Mouse (Mus musculus) limb, embryonic 14.5 days (tissue): ENCODE results near the gene Dusp3. TPM values are rescaled to one million over a fixed set of nuclear protein-coding genes. Genes with fewer than 3 reads are reported as not detected.

ENCODE experiments used
- ATAC-seq: fragments of 200-750 bp; cut with Nextera tagmentation; 2 replicates; pipeline ENCODE4 v1.8.0; 2017; ENCODE audit warnings: low read depth, moderate number of reproducible peaks, moderate TSS enrichment; ENCODE audit not compliant: low FRiP score
- DNase-seq: peaks from one replicate; pipeline ENCODE4 v3.0.0-alpha.2; 2015; ENCODE audit warnings: low spot score
- H3K27ac ChIP-seq: fragments of 300-500 bp; sonication (generic); replicated peaks from 2 replicates; pipeline ENCODE4 v1.5.1; 2014; ENCODE audit warnings: low read depth, mild to moderate bottlenecking, low read length, moderate library complexity, mixed read lengths
- H3K27me3 ChIP-seq: fragments of 300-500 bp; sonication (generic); 2 replicates; pipeline ENCODE4 v1.6.1; 2014; ENCODE audit warnings: low read length, mixed read lengths; ENCODE audit not compliant: control insufficient read depth, insufficient read depth
- H3K36me3 ChIP-seq: fragments of 300-500 bp; sonication (generic); 2 replicates; pipeline ENCODE4 v1.6.1; 2014; ENCODE audit warnings: mild to moderate bottlenecking, low read length, moderate library complexity, mixed read lengths; ENCODE audit not compliant: control insufficient read depth, insufficient read depth
- H3K4me1 ChIP-seq: fragments of 300-500 bp; sonication (generic); 2 replicates; pipeline ENCODE4 v1.6.1; 2014; ENCODE audit warnings: antibody characterized with exemption, low read length, mixed read lengths; ENCODE audit not compliant: control insufficient read depth, insufficient read depth
- H3K4me2 ChIP-seq: fragments of 300-500 bp; sonication (generic); replicated peaks from 2 replicates; pipeline ENCODE4 v1.6.1; 2014; ENCODE audit warnings: low read depth, mild to moderate bottlenecking, low read length, moderate library complexity; ENCODE audit not compliant: severe bottlenecking
- H3K4me3 ChIP-seq: fragments of 300-500 bp; sonication (generic); replicated peaks from 2 replicates; pipeline ENCODE4 v1.5.1; 2014; ENCODE audit warnings: low read length
- H3K9ac ChIP-seq: fragments of 300-500 bp; sonication (generic); 2 replicates; pipeline ENCODE4 v1.6.1; 2014; ENCODE audit warnings: mild to moderate bottlenecking, low read depth, low read length, moderate library complexity; ENCODE audit not compliant: severe bottlenecking
- H3K9me3 ChIP-seq: fragments of 300-500 bp; sonication (generic); 2 replicates; pipeline ENCODE4 v1.6.1; 2016; ENCODE audit warnings: low read length; ENCODE audit not compliant: control insufficient read depth
- POLR2A ChIP-seq: fragments of 200-500 bp; IDR thresholded peaks from 2 replicates; pipeline ENCODE4 v1.8.0; 2012; ENCODE audit warnings: inconsistent platforms, mild to moderate bottlenecking, moderate library complexity, borderline replicate concordance; ENCODE audit not compliant: insufficient read depth, insufficient read length; ENCODE audit errors: extremely low read depth
- WGBS: fragments of 180-500 bp; shearing (Covaris S2); extraction: QIAGEN DNeasy Blood & Tissue Kit; methylation state at CpG from one replicate; pipeline ENCODE4 v1.1.7; 2014; 5-methylcytosine and 5-hydroxymethylcytosine counted together
- polyA plus RNA-seq, 2 experiments: library from polyadenylated mRNA; depleted of rRNA in 1 of 2; stranded (reverse) in 1 of 2; unstranded in 1 of 2; fragments of >200 nt; fragmentation: Nextera tagmentation in 1 of 2; extraction: Ambion mirVana in 1 of 2; gene quantifications; 2 replicates each; pipeline versions ENCODE4 v1.2.1 to v1.2.3; 2012 to 2014

Gene Dusp3
- polyA plus RNA-seq, 2 experiments, result 20.1 to 23.6 TPM

DNA sequence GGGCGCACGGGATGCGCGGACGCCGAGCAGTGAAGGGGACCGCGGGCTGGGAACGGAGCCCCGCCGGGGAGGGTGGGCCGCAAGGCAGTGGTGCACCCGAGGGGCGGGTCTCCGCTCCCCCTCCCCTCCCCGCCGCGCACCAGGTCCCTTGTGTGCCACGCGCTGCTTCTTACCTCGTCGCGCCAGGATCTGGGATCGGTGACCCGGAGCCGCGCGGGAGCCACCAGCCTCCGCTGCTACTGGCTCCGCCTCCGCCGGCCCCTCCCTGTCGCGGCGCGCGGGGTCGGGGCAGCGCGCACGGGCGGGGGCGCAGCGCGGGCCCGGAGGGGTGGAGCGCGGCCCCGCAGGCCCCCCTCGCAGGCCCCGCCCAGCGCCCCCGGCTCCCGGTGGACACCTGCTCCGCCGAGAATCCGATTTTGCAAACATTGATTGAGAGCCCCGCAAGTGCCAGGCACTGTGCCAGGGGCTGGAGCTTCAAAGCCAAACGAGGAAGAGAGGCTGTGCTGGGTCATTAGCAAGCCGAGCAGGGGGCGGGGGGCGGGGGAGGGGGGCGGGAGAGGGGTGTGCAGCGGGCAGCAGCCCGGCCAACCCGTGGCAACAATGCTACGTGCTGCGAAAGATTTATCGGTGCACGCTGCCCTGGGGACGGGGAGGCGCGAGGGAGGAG, 40.0 kb upstream of the Dusp3 start:
- ATAC-seq, result peak; percentile 88
- TF ChIP-seq POLR2A, result 0 out of 2 replicates have a peak, but pooled peaks have one; percentile 48
- Histone ChIP-seq H3K4me3 (peak overlapping the region; percentile 68), H3K9ac (peak overlapping the region; percentile 68), H3K9me3 (no peaks in the 10 kb centered on the region), H3K4me2 (peak overlapping the region; percentile 88), H3K27me3 (no peaks in the 10 kb centered on the region), H3K27ac (0 out of 2 replicates have a peak overlapping the region, but pooled peaks have one; percentile 43), H3K36me3 (peaks cover 4% of the 10 kb centered on the region; the same call in 1 of the 2 replicates), H3K4me1 (peaks cover 10% of the 10 kb centered on the region)
- DNase-seq, result peak; percentile 68
- WGBS, result under 1% methylated on average over 36 of the region's 73 CpGs

DNA sequence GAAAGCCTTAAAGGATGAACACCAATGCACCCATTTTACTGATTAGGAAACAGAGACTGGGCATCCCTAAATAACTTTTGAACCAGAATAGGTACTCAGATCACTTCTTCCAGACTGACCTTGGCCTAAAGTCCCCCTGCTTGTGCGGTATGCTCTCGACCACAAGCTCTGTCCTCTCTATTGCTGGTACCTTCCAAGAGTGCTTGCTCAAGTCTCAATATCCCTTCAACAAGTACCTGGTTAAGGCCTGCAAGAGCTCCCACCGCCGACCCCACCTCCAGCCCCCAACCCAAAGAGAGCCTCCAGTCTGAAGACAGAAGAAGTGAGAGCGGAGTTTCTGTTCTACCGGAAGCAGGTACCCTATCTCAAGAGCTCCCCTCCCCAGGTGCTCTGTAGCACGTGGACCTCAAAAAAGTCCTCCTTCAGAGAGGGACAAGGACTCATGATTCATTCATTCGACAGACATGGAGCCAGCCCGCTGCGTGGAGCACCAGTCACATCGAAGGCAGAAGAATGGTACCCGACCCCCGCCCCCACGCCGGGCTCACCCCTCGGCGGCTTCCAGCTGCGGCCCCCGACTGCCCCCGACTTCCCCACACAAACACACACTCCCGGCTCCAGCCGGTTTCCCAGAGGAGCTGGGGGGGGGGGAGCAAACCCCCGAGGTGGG, 39.3 kb upstream of the Dusp3 start:
- DNase-seq, result no peak
- Histone ChIP-seq H3K36me3 (peaks cover 4% of the 10 kb centered on the region; the same call in 1 of the 2 replicates), H3K4me1 (peaks cover 10% of the 10 kb centered on the region), H3K27me3 (no peaks in the 10 kb centered on the region), H3K4me2 (peak overlapping the region; percentile 88), H3K4me3 (peak overlapping the region; percentile 68), H3K9me3 (no peaks in the 10 kb centered on the region), H3K27ac (no peak overlapping the region), H3K9ac (peak overlapping the region; percentile 68)
- ATAC-seq, result no peak
- 3% methylated on average over 23 of the region's 23 CpGs for WGBS
- TF ChIP-seq POLR2A, result no peak

DNA sequence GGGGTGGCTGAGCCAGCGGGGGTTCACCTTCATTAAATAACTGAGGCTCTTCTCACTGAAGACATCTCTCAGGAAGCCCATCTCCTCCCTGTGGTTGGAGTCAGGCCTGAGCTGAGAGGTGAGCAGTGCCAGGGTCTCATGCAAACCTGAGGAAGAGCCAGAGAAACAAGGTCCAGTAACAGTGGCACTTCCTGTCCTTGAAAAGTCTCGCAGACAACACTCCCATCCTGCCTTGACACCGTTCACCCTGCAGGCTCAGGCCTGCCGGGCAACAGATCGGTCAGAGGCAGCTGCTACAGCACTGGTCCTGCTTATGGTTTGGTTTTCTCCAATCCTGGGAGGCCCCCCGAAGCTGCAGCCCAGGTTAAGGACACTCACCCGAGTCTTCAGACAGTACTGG, 38.5 kb upstream of the Dusp3 start:
- H3K9ac ChIP-seq, result no peak overlapping the region
- H3K27me3 ChIP-seq, result no peaks in the 10 kb centered on the region
- no peak overlapping the region for H3K4me2 ChIP-seq
- no peaks in the 10 kb centered on the region for H3K9me3 ChIP-seq
- no peak for ATAC-seq
- WGBS, result 43% methylated on average over 7 of the region's 7 CpGs
- peaks cover 4% of the 10 kb centered on the region; the same call in 1 of the 2 replicates for H3K36me3 ChIP-seq
- H3K4me3 ChIP-seq, result no peak overlapping the region
- TF ChIP-seq POLR2A, result no peak
- DNase-seq, result no peak
- no peak overlapping the region for H3K27ac ChIP-seq
- peaks cover 10% of the 10 kb centered on the region for H3K4me1 ChIP-seq

DNA sequence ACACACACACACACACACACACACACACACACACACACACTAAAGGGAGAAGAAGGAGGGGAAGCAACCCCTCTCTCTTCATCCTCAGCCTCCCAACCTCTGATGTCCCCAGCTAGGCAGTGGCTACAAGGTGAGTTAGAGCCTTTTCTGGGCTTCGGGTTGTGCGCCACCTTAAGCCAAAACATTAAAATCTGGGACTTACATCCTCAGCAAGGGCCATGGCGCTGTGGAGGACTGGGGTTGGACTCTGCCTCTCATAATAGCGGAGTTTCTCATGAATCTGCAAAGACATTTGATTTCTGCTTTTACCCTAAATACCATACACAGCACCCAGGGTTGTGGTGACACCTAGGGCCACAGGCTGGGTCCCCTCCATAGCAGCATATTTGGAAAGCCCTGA, 38.1 kb upstream of the Dusp3 start:
- H3K27me3 ChIP-seq, result no peaks in the 10 kb centered on the region
- no peak overlapping the region for H3K27ac ChIP-seq
- no peaks in the 10 kb centered on the region for H3K9me3 ChIP-seq
- no peak overlapping the region for H3K9ac ChIP-seq
- H3K36me3 ChIP-seq, result peaks cover 4% of the 10 kb centered on the region; the same call in 1 of the 2 replicates
- no peak for DNase-seq
- no peak for ATAC-seq
- peaks cover 10% of the 10 kb centered on the region for H3K4me1 ChIP-seq
- H3K4me2 ChIP-seq, result no peak overlapping the region
- WGBS, result 79% methylated on average over 4 of the region's 4 CpGs
- no peak overlapping the region for H3K4me3 ChIP-seq
- TF ChIP-seq POLR2A, result no peak

DNA sequence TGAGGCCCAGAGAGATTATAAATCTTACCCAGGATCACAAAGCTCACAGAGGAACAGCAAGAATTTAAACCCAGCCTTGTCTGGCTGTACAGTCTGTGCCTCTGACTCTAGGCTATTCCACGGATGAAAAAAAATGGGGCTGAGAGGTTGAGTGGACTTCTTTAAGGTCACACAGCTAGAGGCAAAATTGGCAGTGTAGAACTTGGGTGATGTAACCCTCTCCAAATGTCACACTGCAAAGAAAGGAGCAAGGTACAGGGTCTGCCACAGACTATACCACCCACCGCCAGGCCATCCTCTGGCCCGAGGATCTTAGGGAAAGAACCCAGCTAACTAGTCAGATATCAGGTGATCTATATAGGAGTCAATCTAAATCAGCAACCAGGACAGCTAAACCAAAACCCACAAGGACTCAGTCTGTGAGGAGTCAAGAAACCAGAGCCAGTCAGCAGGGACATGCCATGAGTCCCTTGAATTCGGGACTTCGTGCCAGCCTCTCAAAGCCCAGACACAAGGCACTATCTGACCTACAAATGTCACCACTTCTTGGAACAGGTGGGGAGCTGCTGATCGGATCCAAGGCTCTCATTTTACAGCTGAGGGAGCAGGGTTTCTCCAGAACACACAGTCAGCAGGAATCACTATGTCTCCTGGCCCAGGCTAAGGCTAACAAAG, 37.4 kb upstream of the Dusp3 start:
- 87% methylated on average over 6 of the region's 6 CpGs for WGBS
- no peak for ATAC-seq

More for the DNA sequence above, 37.4 kb upstream of the Dusp3 start:
- Histone ChIP-seq H3K4me2 (no peak overlapping the region), H3K9me3 (no peaks in the 10 kb centered on the region), H3K36me3 (peaks cover 4% of the 10 kb centered on the region; the same call in 1 of the 2 replicates), H3K9ac (no peak overlapping the region), H3K27ac (no peak overlapping the region), H3K4me1 (peaks cover 10% of the 10 kb centered on the region), H3K27me3 (no peaks in the 10 kb centered on the region), H3K4me3 (no peak overlapping the region)
- TF ChIP-seq POLR2A, result no peak
- DNase-seq, result no peak
